Mouse (Mus musculus) hindbrain, embryonic 16.5 days (tissue): ENCODE results near the gene Zfp748. TPM values are rescaled to one million over a fixed set of nuclear protein-coding genes. Genes with fewer than 3 reads are reported as not detected.

Source experiments
- ATAC-seq: fragments of 200-750 bp; cut with Nextera tagmentation; 2 replicates; pipeline ENCODE4 v1.8.0; 2017; ENCODE audit warnings: moderate TSS enrichment, moderate library complexity
- H3K27ac ChIP-seq: fragments of 300-500 bp; sonication (generic); 2 replicates; pipeline ENCODE4 v1.5.1; 2014; ENCODE audit warnings: low read depth, mild to moderate bottlenecking, control low read depth, low read length, moderate library complexity
- H3K27me3 ChIP-seq: fragments of 300-500 bp; sonication (generic); replicated peaks from 2 replicates; pipeline ENCODE4 v1.6.1; 2014; ENCODE audit warnings: low read length; ENCODE audit not compliant: control insufficient read depth, insufficient read depth
- H3K36me3 ChIP-seq: fragments of 300-500 bp; sonication (generic); 2 replicates; pipeline ENCODE4 v1.6.1; 2014; ENCODE audit warnings: mild to moderate bottlenecking, low read length, moderate library complexity, mixed read lengths; ENCODE audit not compliant: control insufficient read depth, insufficient read depth
- H3K4me1 ChIP-seq: fragments of 300-500 bp; sonication (generic); 2 replicates; pipeline ENCODE4 v1.6.1; 2014; ENCODE audit warnings: low read depth, low read length; ENCODE audit not compliant: control insufficient read depth, insufficient read depth
- H3K4me2 ChIP-seq: fragments of 300-500 bp; sonication (generic); 2 replicates; pipeline ENCODE4 v1.6.1; 2014; ENCODE audit warnings: mild to moderate bottlenecking, low read length, control low read depth, moderate library complexity
- H3K4me3 ChIP-seq: fragments of 300-500 bp; sonication (generic); 2 replicates; pipeline ENCODE4 v1.5.1; 2014; ENCODE audit warnings: mild to moderate bottlenecking, low read length, control low read depth, moderate library complexity
- H3K9ac ChIP-seq: fragments of 300-500 bp; sonication (generic); 2 replicates; pipeline ENCODE4 v1.6.1; 2014; ENCODE audit warnings: low read depth, mild to moderate bottlenecking, control low read depth, low read length, moderate library complexity
- H3K9me3 ChIP-seq: fragments of 300-500 bp; sonication (generic); 2 replicates; pipeline ENCODE4 v1.6.1; 2014; ENCODE audit warnings: mild to moderate bottlenecking, low read length, moderate library complexity; ENCODE audit not compliant: control insufficient read depth
- WGBS: fragments of 180-500 bp; shearing (Covaris S2); extraction: QIAGEN DNeasy Blood & Tissue Kit; methylation state at CpG from one replicate; pipeline ENCODE4 v1.1.7; 2014; 5-methylcytosine and 5-hydroxymethylcytosine counted together
- polyA plus RNA-seq: library from polyadenylated mRNA; unstranded; fragments of >200 nt; fragmentation: Nextera tagmentation; extraction: Ambion mirVana; gene quantifications from 2 replicates; pipeline ENCODE4 v1.2.1, GENCODE M21; 2015

Zfp748 gene
- polyA plus RNA-seq, 1 experiment from 2014 or later, result 12.3 TPM

- Histone ChIP-seq H3K27me3 (no peaks in the 10 kb centered on the region), H3K36me3 (peaks cover 40% of the 10 kb centered on the region), H3K4me1 (peaks cover 8% of the 10 kb centered on the region), H3K4me3 (no peak overlapping the region), H3K9ac (no peak overlapping the region), H3K9me3 (peaks cover 12% of the 10 kb centered on the region), H3K4me2 (no peak overlapping the region), H3K27ac (no peak overlapping the region)
- ATAC-seq, result no peak
- 95% methylated on average over 1 of the region's 1 CpGs for WGBS
Measured at GRCm38 (mm10) chr13:67495631-67496030, 58.0 kb downstream of the Zfp748 start.

Other genes starting within 250 kb of the Zfp748 start
- 1.0 and 1.1 TPM in 2 replicates for gene Zfp457, start 247.3 kb downstream of the Zfp748 start, polyA plus RNA-seq
- gene Zfp595, start 221.3 kb downstream of the Zfp748 start, polyA plus RNA-seq, result 1.4 and 1.5 TPM in 2 replicates
- gene Gm28044, start 193.3 kb downstream of the Zfp748 start, polyA plus RNA-seq, result not detected in 2 replicates
- gene Zfp953, start 193.2 kb downstream of the Zfp748 start, polyA plus RNA-seq, result 0.58 and 0.60 TPM in 2 replicates
- gene Gm28041, start 178.1 kb downstream of the Zfp748 start, polyA plus RNA-seq, result not detected in 2 replicates
- gene Zfp456, start 178.0 kb downstream of the Zfp748 start, polyA plus RNA-seq, result 0.72 and 0.78 TPM in 2 replicates
- 4.2 and 6.5 TPM in 2 replicates for gene Zfp429, start 154.0 kb downstream of the Zfp748 start, polyA plus RNA-seq
- 1.8 TPM in 2 replicates for gene Zfp459, start 132.4 kb downstream of the Zfp748 start, polyA plus RNA-seq
- 5.7 and 7.1 TPM in 2 replicates for gene Zfp874a, start 102.2 kb downstream of the Zfp748 start, polyA plus RNA-seq
- gene Zfp874b, start 69.6 kb downstream of the Zfp748 start, polyA plus RNA-seq, result 3.2 and 3.3 TPM in 2 replicates
- gene Zfp58, start 53.3 kb downstream of the Zfp748 start, polyA plus RNA-seq, result 9.8 and 10.5 TPM in 2 replicates
- gene Gm26965, start 27.7 kb downstream of the Zfp748 start, polyA plus RNA-seq, result 0.16 TPM in 1 of 2 replicates, not detected in the other
- 32.6 and 37.6 TPM in 2 replicates for gene Zfp87, start 27.7 kb downstream of the Zfp748 start, polyA plus RNA-seq
- 4.4 and 4.9 TPM in 2 replicates for gene Zfp729b, start 55.9 kb upstream of the Zfp748 start, polyA plus RNA-seq
- 0.16 TPM in 1 of 2 replicates, not detected in the other for gene Gm49345, start 83.9 kb upstream of the Zfp748 start, polyA plus RNA-seq
- gene Zfp729a, start 84.0 kb upstream of the Zfp748 start, polyA plus RNA-seq, result 2.1 and 3.1 TPM in 2 replicates
- gene Zfp738, start 133.2 kb upstream of the Zfp748 start, polyA plus RNA-seq, result 13.0 and 13.7 TPM in 2 replicates
- gene Zfp65, start 175.3 kb upstream of the Zfp748 start, polyA plus RNA-seq, result 8.4 and 8.9 TPM in 2 replicates
- gene Zfp85, start 201.4 kb upstream of the Zfp748 start, polyA plus RNA-seq, result 7.0 and 7.2 TPM in 2 replicates
- 3.2 and 3.3 TPM in 2 replicates for gene Zfp493, start 225.9 kb upstream of the Zfp748 start, polyA plus RNA-seq